Mouse (Mus musculus) layer of hippocampus, adult 9-10 months (tissue): ENCODE data around the gene Masp2.
A peak's percentile ranks its signal among the peaks of the same experiment; 100 is the strongest.

Experiments
- DNase-seq: peaks from one replicate; pipeline ENCODE4 v3.0.0; 2022; ENCODE audit warnings: low spot score

The Masp2 gene

DNA sequence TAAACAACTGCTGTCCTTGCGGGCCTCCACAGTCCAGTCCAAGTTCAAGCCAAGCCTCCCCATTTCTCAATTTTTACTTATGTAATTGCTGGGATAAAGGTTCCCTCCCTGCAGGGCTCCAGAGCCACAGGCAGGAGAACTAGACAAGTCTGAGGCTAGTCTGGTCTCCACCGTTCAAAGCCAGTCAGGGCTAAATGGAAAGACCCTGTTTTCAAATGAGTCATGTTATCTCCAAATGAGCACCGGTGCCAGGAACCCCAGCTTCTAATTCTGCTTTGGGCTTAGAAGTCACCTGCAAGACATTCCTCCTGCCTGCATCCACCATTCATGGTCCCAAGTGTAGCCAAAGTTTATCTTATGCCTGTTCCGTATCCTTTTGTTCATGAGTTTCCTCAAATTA lies 483 bp upstream of the Masp2 start:
- DNase-seq: no peak

DNA sequence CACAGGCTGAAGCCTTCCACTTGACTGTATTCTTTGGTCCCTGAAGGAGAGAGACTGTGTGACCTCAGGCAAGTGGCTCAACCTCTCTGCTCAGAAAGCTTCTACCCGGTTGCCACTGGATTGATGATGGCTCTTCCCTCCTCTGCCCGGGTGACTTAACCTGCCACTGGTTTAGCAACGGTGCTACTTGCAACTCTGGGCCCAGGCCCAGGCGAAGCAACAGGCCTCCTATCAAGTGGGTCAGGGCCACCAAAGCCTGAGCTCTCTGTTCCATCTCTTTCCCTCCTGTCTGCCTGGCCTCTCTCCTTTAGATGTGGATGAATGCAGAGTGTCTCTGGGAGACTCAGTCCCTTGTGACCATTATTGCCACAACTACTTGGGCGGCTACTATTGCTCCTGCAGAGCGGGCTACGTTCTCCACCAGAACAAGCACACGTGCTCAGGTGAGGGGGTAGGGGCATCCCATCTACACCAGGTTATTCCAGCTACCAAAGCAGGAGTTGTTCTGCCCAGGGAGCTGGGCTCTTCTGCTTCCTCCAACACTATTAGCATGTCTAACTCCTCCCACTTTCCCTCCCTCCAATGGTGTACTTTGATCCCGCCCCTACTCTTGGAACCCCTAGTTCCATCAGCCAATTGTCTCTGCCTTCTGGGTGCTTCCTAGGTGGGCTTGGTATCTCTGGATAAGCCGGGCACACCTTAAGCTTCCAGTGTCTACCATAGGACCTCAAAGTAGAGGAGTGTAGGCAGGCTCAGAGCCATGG lies 1.2 kb downstream of the Masp2 start:
- DNase-seq: no peak

DNA sequence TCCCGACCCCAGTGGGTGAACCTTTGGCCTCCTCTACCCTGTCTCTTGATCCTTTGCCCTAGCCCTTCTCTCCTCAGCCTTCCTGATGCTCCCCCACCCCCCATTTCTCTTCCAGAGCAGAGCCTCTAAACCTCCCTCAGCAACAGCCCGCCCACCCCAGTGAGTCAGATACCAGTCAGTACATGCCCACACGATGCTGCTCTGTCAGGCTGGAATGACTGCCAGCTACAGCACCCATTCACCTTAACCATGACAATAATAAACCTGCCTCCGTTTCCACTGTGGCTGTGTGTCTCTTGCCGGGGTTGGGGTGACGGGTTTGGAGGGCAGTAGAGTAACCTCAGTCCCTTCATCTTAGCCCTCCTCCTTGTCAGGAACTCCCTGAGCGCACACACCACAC lies 1.8 kb downstream of the Masp2 start:
- no peak for DNase-seq

DNA sequence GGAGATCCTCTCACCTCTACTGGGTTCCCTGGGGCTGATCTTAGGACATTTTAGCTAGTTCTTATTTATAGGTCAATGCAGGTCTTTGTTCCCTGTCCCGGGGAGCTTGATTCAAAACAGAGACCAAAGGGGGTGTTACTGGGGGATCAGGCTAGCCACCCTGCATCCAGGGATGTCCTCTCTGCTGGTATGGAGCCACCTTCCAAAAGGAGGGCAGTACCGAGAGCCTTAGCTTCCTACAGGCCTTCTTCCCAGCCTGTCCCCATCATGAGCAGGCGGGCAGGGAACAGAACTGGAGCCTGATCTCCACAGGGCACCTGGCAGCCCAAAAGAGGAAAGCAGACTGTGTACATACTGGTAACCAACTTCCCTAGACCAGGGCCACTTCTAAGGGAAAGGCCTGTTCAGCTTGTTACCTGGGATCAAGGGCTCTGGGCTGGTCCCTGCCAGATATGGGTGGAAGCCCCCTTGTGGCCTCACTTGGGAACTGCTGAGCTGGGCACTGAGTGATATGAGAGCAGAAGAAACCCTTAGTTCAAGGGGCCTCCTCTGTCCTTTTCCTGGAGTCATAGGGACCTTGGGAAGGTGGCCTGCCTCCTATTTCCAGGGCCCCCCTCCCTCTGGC lies 2.3 kb downstream of the Masp2 start:
- no peak for DNase-seq

DNA sequence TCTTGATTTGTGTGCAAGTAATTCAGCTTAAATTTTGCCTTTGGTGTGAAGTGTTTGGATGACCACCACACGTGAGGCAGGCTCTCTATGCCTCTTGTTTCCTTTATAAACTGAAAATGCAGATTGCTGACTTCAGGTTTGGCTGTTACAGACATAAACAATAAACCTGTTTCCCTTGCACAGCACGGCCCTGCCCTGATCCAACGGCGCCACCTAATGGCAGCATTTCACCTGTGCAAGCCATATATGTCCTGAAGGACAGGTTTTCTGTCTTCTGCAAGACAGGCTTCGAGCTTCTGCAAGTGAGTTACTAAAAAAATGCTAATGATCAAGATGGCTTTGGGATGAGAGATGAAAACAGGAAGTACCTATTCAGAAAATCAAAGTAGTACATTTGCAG lies 5.4 kb downstream of the Masp2 start:
- DNase-seq: peak; percentile 61

DNA sequence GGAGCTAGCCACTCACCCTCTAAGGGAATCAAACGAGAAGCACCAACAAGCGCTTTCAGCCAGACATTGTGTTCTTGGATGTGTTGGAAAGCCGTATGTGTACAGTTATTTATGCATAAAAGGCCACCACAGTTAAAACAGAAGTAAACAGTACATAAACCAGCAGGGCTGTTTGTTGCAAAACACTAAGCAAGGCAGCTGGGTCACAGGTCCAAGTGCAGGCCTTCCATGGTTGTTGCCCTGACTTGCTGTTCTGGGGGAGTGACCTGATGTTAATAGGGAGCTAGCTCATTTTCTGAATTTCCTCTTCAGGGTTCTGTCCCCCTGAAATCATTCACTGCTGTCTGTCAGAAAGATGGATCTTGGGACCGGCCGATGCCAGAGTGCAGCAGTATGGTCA lies 7.5 kb downstream of the Masp2 start:
- no peak for DNase-seq

DNA sequence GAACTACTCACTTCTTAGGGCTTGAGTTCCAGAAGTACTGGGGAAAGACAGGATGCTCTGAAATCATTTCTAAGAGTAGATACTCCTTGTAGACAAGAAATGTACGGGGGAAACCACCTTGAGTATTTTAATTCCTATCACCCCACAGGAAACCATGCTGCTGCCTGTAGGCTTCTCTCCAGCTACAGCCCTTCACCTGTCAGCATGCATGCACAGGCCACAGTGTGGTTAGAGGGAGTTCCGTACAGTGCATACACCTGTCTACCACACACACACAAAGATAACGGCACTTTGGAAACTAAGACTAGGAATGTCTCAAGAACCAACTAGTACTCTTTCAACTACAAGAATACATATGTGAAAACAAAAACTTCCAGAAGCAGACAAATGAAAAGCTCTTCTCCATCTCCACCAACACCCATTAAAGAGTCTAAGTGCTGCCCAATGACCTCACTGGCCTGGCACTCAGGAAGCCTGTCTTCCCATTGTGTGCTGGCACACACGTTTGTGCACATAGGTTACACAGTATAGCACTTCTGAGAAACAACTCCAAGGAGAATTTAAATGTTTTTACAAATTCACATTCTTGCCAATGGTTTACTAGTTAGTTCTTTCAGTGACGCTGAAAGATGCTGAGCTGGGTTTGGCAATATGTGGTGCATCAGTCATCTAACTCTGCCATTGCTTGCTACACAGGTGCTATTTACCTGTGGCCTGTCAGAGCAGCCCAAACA lies 8.4 kb downstream of the Masp2 start:
- no peak for DNase-seq

DNA sequence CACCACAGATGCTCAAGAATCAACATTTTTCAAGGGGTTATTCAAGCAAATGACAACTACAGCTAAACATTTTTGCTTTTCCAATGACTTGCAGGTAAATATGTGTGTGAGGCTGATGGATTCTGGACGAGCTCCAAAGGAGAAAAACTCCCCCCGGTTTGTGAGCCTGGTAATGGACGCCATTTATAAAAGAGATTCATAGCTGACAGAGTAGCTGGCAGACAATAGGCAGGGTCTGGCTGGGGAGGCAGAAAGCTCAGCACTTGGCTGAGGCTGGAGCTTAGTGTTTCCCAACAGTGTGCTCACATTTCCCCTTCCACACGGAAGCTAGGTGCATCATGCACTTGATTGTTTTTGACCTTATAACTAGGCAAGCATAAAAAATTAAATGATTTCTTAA lies 10.2 kb downstream of the Masp2 start:
- no peak for DNase-seq

DNA sequence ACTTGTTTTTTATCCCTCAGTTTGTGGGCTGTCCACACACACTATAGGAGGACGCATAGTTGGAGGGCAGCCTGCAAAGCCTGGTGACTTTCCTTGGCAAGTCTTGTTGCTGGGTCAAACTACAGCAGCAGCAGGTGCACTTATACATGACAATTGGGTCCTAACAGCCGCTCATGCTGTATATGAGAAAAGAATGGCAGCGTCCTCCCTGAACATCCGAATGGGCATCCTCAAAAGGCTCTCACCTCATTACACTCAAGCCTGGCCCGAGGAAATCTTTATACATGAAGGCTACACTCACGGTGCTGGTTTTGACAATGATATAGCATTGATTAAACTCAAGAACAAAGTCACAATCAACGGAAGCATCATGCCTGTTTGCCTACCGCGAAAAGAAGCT lies 11.4 kb downstream of the Masp2 start:
- no peak for DNase-seq

DNA sequence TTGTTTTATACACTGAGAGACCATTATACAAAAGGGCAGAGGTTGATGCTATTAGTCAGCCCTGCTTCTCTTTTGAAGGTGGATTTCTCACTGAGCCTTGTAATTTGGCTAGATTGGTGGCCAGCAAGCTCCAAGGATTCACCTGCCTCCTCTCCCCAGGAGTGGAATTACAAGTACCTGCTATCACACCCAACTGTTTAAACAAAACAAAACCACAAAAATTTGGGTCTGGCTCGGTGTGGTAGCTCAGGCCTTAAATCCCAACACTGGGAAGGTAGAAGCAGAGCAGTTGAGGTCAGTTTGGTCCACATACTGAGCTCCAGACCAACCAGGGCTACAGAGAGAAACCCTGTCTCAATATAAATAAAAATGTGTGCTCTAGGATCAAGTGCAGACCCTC lies 17.5 kb downstream of the Masp2 start:
- no peak for DNase-seq

DNA sequence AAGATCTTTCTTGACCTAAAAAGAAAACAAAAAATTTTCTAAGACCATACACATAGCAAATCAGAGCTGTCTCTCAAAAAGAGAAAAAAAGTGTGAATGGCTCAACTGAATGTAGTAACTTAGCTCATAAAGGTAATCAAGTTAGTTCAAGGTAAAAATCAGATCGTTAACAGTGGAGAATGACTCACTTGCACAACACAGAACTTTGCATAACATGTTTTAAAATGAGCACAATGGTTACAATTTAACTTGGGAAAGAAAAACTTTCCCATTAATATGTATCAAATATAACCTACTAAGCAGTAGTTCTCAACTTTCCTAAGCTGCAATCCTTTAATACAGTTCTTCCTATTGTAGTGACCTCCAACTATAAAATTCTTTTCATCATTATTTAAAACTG lies 18.4 kb downstream of the Masp2 start:
- no peak for DNase-seq

DNA sequence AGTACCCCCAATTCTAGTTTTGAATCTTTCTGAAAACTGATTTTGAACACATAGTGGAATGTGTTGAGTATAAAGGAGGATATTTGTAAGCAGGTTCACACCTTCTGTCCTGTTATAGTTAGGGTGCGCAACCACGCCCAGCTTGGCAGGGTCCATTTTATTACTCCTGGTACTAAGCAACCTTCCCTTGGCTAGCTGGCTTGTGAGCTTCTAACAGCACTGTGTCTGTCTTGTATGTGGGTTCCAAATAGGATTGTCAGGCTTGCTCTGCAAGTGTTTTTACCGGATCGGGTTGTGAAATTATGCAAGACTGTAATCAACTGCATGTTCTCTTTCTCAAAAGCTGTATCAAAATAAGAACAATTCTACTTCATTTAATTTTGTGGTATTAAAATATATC lies 20.1 kb downstream of the Masp2 start:
- no peak for DNase-seq

DNA sequence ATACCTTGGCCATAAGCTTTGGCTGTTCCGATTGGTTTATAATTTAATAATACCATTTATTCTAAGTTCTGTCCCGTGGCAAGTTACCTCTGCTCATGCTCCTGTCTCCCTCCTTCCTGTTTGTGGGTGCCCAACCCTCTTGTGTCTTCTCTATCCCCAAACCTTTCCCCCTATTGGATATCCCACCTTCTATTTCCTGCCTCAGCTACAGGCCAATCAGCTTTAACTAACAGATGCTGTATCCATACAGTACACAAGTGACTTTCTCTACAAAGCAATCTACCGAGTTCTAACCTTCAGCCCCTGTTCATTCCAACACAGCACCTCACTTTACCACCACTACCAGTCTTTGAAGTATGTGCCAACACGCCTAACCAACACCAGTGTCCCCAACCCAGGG lies 21.3 kb downstream of the Masp2 start:
- no peak for DNase-seq

DNA sequence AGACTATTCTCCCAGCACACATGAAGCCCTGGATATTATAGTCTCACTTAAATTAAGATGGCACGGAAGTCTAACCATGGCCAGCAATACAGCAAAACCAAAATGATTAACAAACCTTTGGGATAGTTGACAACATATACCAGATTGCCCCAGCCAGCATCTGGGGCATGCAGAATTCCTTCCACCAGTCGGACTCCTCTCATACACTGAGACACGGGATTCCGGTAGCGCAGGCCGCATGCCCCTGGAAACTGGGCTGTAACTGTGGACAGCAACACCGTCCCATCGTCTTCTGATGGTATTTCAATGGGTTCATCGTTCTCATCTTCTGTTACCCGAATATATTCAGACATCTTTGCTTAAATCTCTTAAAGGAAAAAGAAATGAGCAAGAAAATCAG lies 22.7 kb downstream of the Masp2 start:
- no peak for DNase-seq

DNA sequence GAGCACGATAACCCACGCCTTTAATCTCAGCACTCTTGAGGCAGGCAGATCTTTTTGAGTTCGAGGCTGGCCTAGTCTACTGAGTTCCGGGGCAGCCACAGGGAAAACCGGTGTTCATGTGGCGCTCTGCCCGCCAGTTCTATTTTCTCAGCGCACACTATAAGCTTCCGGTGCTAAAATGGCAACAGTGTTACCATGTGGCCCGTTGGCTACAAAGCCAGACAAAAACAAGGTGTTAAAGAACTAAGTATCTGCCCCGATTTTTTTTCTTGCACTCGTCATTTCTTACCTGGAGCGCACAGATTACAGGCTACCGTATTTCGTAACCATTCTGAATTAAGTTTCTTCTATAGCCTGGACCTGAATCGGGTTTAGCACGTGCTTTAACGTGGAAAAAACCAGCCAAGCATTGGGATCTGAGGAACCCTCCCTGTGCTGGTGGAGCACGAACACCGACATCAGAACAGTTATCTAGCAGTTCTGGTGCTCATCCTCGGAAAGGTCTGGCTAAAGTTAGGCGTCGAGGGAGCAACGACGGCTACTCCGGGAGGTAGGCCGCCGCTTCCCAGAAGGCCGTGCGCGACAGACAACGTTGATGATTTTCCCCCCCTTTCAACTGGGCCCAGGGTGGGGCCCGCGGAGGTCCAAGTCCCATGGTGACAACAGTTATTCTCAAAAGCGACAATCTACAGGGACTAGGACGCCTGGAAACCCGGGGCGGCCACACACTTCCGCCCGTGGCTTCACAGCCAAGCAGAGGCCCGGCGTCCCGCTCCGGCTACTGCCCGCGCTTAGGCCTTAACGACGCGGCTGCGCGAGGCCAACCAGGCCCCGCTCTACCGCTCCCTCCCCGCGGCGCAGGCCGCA lies 23.6 kb downstream of the Masp2 start:
- no peak for DNase-seq

DNA sequence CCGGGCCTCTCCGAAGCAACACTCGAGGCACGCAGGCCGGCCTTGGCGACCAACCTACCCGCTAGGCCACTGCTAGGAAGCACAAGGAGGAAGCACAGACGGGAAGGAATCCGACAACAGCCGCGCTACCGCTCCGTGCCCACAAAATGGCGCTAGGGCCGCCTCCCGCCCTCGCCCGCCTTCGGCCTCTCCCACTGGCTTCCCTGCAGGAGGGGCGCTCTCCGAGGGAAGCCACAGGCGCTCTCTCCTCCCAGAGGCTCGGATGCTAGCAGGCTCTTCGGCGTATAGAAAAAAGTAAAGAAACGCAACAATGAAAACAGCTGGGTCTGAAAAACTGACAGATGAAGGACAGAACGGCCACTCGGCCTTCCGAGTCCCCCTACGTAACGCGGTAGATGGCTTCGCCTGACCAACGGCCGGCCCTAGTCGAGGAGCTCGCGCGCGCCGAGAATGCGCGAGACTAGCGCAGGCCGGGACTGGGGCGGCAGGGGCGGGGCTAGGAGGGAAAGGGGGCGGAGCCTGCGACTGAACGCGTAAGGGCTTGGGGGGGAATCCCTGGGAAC lies 24.4 kb downstream of the Masp2 start, which contains the start of gene Tardbp:
Tardbp (minus strand) TSS at position 397 of the 563 bp plus-strand sequence.
- DNase-seq: peak; percentile 71

DNA sequence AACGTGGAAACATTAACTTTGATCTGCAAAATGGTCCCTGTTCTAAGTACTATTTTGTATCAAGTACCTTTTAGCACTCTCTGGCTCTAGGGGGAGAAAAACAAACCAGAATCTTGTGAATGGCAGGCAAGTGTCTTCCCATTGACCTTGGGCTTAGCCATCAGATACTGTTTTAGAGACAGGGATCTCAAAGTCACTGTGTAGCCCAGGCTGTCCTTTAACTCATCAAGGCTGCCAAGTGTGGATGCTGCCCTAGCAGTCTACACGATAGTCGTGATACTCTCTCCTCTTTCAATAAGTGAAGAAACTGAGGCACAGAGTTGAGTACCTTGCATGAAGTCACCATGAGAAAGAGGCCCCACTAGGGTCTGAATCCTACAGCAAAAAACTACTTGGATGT lies 24.9 kb downstream of the Masp2 start:
- DNase-seq: no peak

DNA sequence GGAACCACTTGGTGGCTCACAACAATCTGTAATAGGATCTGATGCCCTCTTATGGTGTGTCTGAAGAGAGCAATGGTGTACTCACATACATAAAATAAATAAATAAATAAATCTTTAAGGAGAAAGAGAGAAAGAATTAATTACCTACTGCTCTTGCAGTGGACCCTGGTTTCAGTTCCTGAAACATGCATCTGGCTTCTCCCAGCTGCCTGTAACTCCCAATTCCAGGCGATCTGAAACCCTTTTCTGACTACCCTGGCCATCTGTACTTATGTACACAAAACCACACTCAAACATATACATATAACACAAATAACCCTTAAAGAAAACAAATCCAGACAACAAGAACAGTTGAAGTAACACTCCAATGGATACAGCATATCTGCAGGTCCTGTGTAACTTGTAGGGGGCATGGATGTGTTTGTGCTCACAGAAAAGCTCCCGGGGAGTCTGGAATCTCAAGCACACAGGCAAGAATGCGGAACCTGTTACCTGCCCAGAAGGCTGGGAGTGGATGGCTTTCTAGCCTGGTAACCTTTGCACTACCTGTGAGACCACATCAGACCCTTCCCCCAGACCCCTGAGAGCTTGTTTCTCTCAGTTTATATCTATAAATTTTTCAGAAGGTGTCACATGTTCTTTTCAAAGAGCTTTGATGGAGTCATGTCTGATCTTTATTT lies 29.8 kb downstream of the Masp2 start:
- no peak for DNase-seq

DNA sequence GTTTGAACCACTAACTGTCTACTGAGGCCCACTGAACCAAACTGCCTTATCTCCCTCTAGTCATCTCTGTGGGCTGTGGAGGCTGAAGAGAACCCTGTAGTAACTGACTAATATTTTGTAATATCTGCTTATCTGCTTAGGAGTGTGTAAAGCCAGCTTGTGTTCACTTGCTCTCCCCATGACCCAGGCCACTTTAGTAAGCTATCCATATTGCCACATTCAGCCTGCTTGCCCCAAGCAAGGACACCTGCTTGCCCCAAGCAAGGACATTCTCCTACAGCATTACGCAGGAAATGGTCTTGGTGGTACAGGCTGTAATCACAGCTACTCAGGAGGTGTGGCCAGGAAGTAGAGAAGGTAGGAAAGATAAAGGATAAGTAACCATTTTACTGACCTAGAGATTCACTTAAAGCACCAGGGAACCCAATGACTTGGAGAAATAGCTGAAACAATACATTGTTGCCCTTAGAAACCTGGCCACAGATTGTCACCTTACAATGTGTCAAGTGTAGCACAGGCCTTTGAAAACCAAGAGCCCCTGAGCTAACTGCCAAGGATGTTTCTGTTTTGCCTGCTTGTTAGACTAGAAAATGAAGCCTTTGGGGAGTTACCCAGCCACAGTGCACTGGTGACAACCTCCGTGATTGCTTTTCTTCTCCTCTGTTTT lies 31.2 kb downstream of the Masp2 start:
- no peak for DNase-seq

DNA sequence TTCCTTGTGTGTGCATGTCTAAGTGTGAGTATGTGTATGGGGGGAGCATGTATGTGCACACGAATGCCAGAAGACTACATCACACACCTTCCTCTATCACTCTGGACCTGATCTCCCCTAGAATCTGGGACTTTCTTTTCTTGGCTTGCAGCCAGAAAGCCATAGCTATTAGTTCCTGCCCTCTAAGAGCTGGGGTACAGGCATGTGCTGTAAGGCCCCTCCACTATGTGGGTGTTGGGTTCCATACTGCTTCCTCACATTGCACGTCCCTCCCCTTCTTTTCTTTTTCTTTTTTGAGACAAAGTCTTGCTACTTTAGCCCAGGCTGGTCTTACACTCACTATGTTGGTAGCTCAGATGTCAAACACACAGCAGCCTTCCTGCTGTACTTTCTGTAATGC lies 33.0 kb downstream of the Masp2 start:
- DNase-seq: no peak

DNA sequence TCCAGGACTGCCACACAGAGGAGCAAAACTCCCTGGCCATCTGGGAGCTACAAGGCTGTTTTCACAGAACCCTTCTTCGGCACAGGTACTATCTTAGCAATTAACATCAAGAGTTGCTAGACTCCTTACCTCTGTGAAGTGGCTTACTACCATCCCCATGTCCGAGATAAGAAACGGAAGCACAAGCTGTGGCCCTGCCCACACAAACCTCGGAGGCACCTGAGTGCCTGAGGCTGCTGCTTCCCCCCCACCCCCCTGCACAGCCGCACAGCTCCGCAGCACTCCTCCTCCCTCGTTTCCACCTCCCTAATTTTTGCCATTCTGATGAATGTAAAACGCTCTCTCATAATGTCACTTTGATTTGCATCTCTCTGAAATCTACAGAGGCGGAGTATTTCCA lies 35.9 kb downstream of the Masp2 start:
- no peak for DNase-seq
